Mouse (Mus musculus) heart, embryonic 10.5 days (tissue): Measurements from ENCODE around the gene Pitpnm1. TPM values are rescaled to one million over a fixed set of nuclear protein-coding genes. Genes with fewer than 3 reads are reported as not detected.
A peak's percentile ranks its signal among the peaks of the same experiment; 100 is the strongest.
"Not testable (repeated sequence)": the region's sequence is repeated elsewhere in the genome, so short reads cannot be mapped to it uniquely, and the experiment has no call there.

Source experiments
- DNase-seq: peaks from one replicate; pipeline ENCODE4 v3.0.0-alpha.2; 2017; ENCODE audit warnings: low spot score
- H3K27ac ChIP-seq: fragments of 300-500 bp; sonication (generic); 2 replicates; pipeline ENCODE4 v1.5.1; 2016; ENCODE audit warnings: mild to moderate bottlenecking
- H3K27me3 ChIP-seq: fragments of 300-500 bp; sonication (generic); 2 replicates; pipeline ENCODE4 v1.6.1; 2016; ENCODE audit warnings: mild to moderate bottlenecking; ENCODE audit not compliant: poor library complexity, insufficient read depth, severe bottlenecking
- H3K36me3 ChIP-seq: fragments of 300-500 bp; sonication (generic); 2 replicates; pipeline ENCODE4 v1.6.1; 2016; ENCODE audit warnings: mild to moderate bottlenecking, moderate library complexity
- H3K4me1 ChIP-seq: fragments of 300-500 bp; sonication (generic); 2 replicates; pipeline ENCODE4 v1.6.1; 2016; ENCODE audit warnings: mild to moderate bottlenecking
- H3K4me3 ChIP-seq: fragments of 300-500 bp; sonication (generic); 2 replicates; pipeline ENCODE4 v1.5.1; 2016; ENCODE audit warnings: mild to moderate bottlenecking, moderate library complexity
- H3K9me3 ChIP-seq: fragments of 300-500 bp; sonication (generic); 2 replicates; pipeline ENCODE4 v1.6.1; 2016; ENCODE audit warnings: mild to moderate bottlenecking, moderate library complexity
- WGBS: fragments of 180-500 bp; shearing (Covaris S2); methylation state at CpG from one replicate; pipeline ENCODE4 v1.1.7; 2016; 5-methylcytosine and 5-hydroxymethylcytosine counted together
- polyA plus RNA-seq: library from polyadenylated mRNA; unstranded; fragments of >200 nt; fragmentation: Nextera tagmentation; extraction: Ambion mirVana; gene quantifications from 2 replicates; pipeline ENCODE4 v1.2.1, GENCODE M21; 2016

Gene Pitpnm1
- polyA plus RNA-seq, 1 experiment from 2014 or later: 14.3 TPM

DNA sequence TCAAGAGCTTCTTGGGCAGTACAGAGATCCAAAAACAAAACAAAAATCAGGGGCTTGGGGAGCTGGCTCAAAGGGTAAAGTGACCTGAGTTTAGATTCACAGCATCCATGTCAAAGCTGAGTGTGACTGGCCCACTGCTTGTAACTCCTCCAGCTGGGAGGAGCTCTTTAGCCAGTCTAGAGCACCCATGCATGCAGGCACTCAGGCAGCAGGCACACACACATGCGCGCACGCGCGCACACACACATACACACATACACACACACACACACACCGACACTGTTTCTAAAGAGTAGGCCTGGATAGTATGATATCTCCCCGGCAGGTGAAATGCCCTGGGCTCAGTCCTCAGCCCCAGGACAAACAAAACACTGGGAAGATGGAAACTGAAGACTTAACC is 17.2 kb downstream of the Pitpnm1 start:
- DNase-seq: no peak
- H3K27ac ChIP-seq: no peak overlapping the region
- H3K27me3 ChIP-seq: no peaks in the 10 kb centered on the region
- WGBS: 96% methylated on average over 7 of the region's 7 CpGs
- H3K4me1 ChIP-seq: peaks cover 33% of the 10 kb centered on the region
- H3K9me3 ChIP-seq: no peaks in the 10 kb centered on the region
- H3K4me3 ChIP-seq: no peak overlapping the region
- peaks cover 66% of the 10 kb centered on the region for H3K36me3 ChIP-seq

DNA sequence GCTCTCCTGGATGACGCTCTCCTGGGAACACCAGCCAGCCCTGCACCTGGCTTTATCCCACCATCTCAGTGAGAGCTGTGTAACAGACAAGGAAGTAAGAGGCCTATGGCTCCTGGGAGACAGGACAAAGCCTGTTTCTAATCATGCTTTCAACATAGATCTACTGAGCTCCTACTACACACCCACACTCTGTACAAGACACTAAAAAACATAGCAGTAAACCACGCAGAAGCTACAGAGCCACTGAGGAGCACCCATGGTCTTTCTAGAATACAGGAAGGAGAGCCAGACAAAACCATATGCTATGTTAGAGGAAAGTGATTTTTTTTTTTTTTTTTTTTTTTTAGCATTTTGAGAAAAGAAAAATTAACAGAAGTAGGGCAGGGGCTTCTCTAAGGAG is 18.6 kb downstream of the Pitpnm1 start:
- no peak for DNase-seq
- Histone ChIP-seq H3K36me3 (peaks cover 53% of the 10 kb centered on the region), H3K4me1 (peaks cover 30% of the 10 kb centered on the region), H3K4me3 (no peak overlapping the region), H3K9me3 (no peaks in the 10 kb centered on the region), H3K27ac (no peak overlapping the region), H3K27me3 (no peaks in the 10 kb centered on the region)
- 90% methylated on average over 2 of the region's 2 CpGs for WGBS

DNA sequence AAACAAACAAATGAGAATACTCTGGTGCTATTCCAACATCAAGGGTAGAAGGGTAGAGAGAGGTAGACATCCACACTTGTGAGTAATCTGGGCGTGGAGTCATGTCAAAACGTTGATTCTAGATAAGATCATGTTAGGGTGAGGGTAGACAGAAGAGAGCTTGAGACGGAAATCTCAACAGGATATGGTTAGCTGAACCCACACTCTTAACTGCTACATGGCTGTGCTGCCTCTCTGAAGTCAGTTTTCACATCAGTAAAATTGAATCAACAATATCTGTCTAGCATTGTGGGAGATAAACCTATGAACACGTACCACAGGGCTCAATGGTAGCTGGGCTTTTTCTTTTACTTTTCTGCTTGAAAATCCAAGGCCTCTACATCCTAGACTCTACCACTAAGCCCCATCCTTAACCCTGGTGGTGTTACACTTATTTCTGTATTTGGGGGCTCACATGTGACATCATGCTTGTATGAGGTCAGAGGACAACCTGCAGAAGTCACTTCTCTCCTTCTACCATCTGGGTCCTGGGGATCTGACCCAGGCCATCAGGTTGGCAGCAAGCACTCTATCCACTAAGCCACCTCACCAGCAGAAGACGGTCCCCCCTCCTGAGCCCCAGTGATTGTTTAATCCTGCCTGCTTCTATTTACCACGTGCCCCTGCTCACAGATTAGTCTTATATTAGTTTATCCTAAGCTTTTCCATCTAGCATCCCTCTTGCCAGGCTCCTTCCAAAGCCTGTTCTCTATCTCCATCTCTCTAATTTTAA is 20.1 kb downstream of the Pitpnm1 start:
- Histone ChIP-seq H3K27me3 (no peaks in the 10 kb centered on the region), H3K4me1 (peaks cover 15% of the 10 kb centered on the region; the same call in 1 of the 2 replicates), H3K4me3 (peak overlapping the region; percentile 62; the same call in 1 of the 2 replicates), H3K9me3 (no peaks in the 10 kb centered on the region), H3K36me3 (peaks cover 38% of the 10 kb centered on the region), H3K27ac (no peak overlapping the region)
- DNase-seq: no peak
- 81% methylated on average over 6 of the region's 6 CpGs for WGBS

DNA sequence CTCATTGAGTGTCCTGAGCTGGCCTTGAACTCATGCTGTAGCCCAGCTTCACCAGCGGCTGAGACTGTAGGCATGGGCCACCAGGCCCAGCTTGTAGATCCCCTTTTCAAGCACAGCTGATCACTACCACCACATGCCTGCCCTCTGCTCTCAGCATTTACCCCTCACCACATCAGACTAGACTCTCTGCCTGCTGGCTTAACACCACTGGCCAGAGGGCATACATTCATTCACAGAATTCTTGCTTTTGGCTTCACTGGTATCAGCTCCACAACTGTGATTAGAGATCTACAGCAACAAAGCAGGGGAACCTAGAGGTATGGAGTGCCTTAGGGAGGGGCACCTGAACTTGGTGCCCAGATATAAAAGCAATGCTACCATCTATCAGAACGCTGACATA is 20.7 kb downstream of the Pitpnm1 start:
- Histone ChIP-seq H3K4me1 (peaks cover 13% of the 10 kb centered on the region; the same call in 1 of the 2 replicates), H3K9me3 (no peaks in the 10 kb centered on the region), H3K27me3 (no peaks in the 10 kb centered on the region), H3K27ac (no peak overlapping the region), H3K36me3 (peaks cover 32% of the 10 kb centered on the region), H3K4me3 (peak overlapping the region; percentile 62)
- no peak for DNase-seq
- WGBS: 89% methylated on average over 2 of the region's 2 CpGs

DNA sequence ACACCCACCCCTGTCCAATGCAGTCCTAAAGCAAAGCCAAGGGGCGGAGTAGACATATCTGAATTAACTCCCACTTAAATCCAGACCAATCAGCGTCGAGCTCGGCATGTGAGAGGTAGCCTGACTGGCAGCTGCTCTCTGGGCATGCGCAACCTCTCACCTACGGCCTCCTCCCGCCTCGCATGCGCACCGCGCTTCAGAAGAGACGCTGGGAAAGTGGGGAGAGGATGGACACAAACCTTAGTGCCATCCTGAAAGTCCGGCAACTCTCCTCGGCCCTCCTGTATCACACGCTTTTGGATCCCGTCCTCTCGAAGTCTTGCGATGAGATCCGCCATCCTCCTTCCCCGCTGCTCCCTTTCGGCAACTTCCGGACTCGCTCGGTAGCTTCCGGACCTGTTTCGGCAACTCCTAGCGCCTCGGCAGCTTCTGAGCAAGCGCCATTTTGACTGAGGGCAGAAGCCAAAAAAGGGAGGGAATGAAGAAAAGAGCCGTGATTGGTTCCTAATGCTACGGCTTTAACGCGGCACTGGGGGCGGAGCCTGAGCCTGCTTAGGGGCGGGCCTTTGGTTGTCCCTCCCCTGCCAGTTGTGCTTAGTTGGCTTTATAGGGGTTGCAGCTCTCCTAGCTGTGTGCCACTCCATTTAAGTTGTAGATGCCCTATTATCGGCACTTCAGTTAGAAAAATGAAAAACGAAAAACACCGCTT is 21.5 kb downstream of the Pitpnm1 start:
- Histone ChIP-seq H3K4me3 (peak overlapping the region; percentile 62), H3K4me1 (peaks cover 14% of the 10 kb centered on the region; the same call in 1 of the 2 replicates), H3K36me3 (peaks cover 24% of the 10 kb centered on the region), H3K9me3 (no peaks in the 10 kb centered on the region), H3K27me3 (no peaks in the 10 kb centered on the region), H3K27ac (peak overlapping the region; percentile 89)
- 4% methylated on average over 38 of the region's 38 CpGs for WGBS
- peak; percentile 98 for DNase-seq

DNA sequence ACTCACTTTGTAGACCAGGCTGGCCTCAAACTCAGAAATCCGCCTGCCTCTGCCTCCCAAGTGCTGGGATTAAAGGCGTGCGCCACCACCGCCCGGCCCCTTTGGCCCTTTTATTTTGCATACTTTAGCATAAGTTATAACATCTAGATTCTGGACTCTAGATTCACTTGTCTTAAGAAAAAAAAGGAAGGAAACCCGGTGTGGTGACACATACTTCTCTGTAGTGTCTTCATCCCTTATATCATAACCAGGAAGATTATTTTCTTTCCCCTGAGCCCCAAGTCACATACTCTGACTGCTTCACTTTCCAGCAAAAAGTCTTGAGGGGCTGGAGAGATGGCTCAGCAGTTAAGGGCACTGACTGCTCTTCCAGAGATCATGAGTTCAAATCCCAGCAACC is 22.1 kb downstream of the Pitpnm1 start:
- peak overlapping the region; percentile 89 for H3K27ac ChIP-seq
- peaks cover 18% of the 10 kb centered on the region for H3K36me3 ChIP-seq
- 60% methylated on average over 6 of the region's 6 CpGs for WGBS
- not testable (repeated sequence) for H3K9me3 ChIP-seq, H3K27me3 ChIP-seq, H3K4me3 ChIP-seq, DNase-seq
- H3K4me1 ChIP-seq: peaks cover 20% of the 10 kb centered on the region

DNA sequence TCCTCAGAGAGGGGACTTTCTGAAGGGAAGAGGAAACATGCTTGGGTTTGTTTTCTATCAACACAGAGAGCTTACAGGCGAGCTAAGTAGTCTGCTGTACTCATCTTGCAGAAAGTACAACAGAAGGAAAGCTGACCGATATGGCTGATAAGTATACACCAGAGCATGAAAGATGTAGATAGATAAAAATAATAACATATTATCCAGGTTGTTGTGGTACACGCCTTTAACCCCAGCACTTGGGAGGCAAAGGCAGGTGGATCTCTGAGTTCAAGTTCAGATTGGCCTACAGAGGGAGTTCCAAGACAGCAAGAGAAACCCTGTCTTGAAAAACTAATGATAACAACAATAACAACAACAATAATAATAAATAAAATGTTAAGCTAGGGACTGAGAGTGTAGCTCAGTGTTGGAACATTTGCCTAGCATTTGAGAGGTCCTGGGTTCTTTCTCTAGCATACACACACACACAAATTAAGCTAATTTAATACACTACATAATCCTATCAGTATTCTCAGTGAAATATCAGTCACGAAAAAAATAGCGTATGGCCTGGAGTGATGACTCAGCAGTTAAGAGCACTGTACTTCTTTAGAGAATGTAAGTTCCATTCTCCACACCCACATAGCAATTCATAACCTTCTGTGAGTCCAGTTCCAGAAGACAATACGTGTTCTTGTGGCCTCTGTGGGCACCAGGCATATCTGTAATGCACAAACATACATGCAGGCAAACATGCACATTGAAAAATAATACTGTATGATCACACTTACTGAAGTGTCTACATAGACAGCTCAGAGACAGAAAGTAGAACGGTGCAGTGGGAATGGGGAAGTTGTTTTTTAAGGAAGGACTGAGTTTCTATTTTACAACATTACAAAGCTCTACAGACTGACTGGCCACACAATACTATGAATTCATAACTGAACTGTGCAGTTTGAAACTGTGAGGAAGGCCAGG is 22.9 kb downstream of the Pitpnm1 start:
- H3K4me3 ChIP-seq: no peak overlapping the region
- no peak for DNase-seq
- no peaks in the 10 kb centered on the region for H3K27me3 ChIP-seq
- H3K27ac ChIP-seq: no peak overlapping the region
- peaks cover 28% of the 10 kb centered on the region for H3K4me1 ChIP-seq
- 79% methylated on average over 7 of the region's 7 CpGs for WGBS
- peaks cover 14% of the 10 kb centered on the region for H3K36me3 ChIP-seq
- H3K9me3 ChIP-seq: no peaks in the 10 kb centered on the region

DNA sequence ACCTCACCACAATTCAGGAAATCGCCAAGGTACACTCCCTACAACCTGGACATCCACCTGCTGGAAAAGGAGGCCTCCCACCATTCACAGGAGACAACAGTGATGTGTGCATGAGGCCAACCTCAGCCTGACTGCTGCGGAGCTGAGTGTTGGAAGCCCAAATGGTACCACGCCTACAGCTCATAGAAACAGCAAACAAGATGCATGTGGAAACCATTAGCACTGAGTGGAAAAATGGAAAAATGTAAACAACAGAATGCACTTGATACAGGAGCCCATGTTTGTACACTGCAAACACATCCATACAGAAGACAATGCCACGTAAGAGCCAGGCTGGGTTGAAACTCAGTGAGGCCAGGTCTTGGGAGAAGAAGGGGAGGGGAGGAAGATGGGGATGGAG is 24.6 kb downstream of the Pitpnm1 start:
- H3K27ac ChIP-seq: no peak overlapping the region
- H3K36me3 ChIP-seq: peaks cover 19% of the 10 kb centered on the region
- H3K4me3 ChIP-seq: no peak overlapping the region
- H3K27me3 ChIP-seq: no peaks in the 10 kb centered on the region
- DNase-seq: no peak
- H3K9me3 ChIP-seq: no peaks in the 10 kb centered on the region
- H3K4me1 ChIP-seq: peaks cover 28% of the 10 kb centered on the region
- 81% methylated on average over 4 of the region's 4 CpGs for WGBS

DNA sequence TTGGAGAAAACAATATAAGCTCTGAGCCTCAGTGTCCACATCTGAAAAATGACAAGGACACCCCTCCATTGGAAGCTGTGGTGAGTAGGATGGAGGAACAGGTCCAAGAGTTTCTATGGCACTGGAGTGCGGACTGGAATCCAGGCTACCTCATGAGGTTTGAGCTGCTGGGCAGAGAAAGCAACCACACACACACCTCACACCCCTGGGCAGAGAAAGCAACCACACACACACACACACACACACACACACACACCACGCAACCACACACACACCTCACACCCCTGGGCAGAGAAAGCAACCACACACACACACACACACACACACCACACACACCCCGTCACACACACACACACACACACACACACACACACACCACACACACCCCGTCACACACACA is 25.5 kb downstream of the Pitpnm1 start:
- DNase-seq, H3K9me3 ChIP-seq, H3K27me3 ChIP-seq: not testable (repeated sequence)
- H3K4me3 ChIP-seq: peak overlapping the region; percentile 84
- peak overlapping the region; percentile 92 for H3K27ac ChIP-seq
- H3K4me1 ChIP-seq: peaks cover 30% of the 10 kb centered on the region
- 18% methylated on average over 4 of the region's 4 CpGs for WGBS
- peaks cover 26% of the 10 kb centered on the region for H3K36me3 ChIP-seq

DNA sequence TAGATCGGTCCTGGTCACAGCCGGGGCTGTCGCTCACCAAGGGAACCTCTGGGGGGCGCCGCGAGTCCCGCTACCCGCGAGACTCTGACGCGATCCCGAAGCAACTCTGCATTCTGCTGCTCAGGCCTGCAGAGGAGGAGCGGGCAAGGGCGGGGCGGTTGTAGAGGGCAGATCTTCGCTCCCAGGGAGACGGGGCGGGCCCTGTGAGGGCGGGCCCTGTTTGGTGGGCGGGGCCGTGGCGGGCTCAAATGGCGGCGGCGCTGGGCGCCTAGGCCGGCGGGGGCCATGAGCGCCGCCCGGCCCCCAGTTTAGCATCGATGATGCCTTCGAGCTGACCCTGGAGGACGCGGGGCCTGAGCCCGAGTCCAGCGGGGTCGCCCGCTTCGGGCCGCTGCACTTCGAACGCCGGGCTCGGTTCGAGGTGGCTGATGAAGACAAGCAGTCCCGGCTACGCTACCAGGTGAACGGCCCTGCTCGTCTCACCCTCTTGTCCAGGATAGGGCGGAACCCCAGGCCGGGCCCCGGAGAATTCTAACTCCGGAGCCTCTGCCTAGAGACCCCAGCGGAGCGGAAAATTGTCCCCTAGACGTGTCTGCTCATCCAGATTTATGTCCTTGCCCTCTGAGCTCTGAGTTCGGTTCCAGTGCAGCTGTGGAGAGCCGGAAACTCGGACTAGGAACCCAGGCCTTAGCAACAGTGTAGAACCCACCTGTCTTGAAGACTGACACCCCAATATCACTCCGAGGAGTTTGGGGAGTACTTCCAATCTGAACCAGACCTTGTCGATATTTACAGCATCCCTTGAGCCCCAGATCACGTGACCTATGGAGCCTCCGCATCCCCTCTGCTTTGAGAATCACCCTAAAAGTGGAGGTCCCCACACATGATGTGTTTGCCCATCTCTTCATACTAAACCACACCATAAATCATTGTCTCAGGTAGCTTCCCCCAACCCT is 26.2 kb downstream of the Pitpnm1 start, which contains the start of gene Aip:
Aip (minus strand) TSS at position 118 of the 956 bp plus-strand sequence.
- peaks cover 22% of the 10 kb centered on the region for H3K4me1 ChIP-seq
- H3K36me3 ChIP-seq: peaks cover 31% of the 10 kb centered on the region
- peak within 1 kb of the TSS; percentile 84 for H3K4me3 ChIP-seq
- DNase-seq: peak; percentile 99
- H3K27me3 ChIP-seq: no peaks in the 10 kb centered on the region
- WGBS: 1% methylated on average over 64 of the region's 64 CpGs
- H3K27ac ChIP-seq: peak within 1 kb of the TSS; percentile 92
- no peaks in the 10 kb centered on the region for H3K9me3 ChIP-seq

DNA sequence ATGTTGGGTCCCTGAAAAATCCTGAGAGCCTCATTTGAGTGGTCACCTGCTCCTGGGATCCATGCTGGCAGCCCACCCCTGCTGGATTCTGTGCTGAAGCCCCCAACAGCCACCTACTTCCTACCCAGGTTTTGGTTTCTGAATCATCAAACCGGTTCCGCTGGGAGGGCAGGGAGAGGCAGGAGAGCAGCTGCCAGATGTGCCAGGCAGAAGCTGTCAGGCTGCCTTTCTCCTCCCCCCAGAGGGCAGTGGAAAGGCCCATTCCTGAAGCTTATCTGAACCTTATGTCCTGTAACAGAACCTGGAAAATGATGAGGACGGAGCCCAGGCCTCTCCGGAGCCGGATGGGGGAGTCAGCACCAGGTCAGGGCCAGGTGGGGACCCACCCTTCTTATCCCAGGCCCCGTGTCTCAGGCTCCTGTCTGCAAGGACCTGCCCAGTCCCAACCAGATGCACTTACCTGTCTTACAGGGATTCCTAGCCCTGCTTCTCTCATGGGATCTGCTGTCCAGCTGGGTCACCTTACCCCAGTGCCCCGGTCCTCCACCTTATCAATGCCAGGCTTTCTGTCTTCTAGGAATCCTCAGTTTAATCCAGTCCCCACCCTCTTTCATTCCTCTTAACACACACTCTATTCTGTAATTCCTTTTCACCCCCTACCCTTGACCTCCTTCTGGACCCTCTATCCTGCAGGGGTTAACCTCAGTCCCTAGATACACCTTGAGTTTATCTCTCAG is 27.1 kb downstream of the Pitpnm1 start:
- DNase-seq: no peak
- Histone ChIP-seq H3K27ac (peak overlapping the region; percentile 92), H3K4me1 (peaks cover 19% of the 10 kb centered on the region), H3K36me3 (peaks cover 40% of the 10 kb centered on the region), H3K9me3 (no peaks in the 10 kb centered on the region), H3K27me3 (no peaks in the 10 kb centered on the region), H3K4me3 (peak overlapping the region; percentile 84)
- WGBS: 67% methylated on average over 7 of the region's 7 CpGs
